ENCODE assay signal across 15 mouse cellular contexts in genomic region chr11:44538501-44539290, GRCm38 (mm10). TPM values are rescaled to one million over a fixed set of nuclear protein-coding genes. Genes with fewer than 3 reads are reported as not detected.
DNase-seq lines count a peak whose midpoint lies in the region; ATAC-seq lines count a peak whose summit lies in the region.
"Had no signal": no experiment of that assay in that cellular context is flagged by ENCODE, and none has a peak within 500 bp of the region (broad histone marks: within the 10 kb centered on the region; RNA-seq: fewer than 3 reads in every experiment).

No protein-coding gene starts in this region.

- H3K9ac ChIP-seq in liver, embryonic 12.5 days, result no peak overlapping the region
- H3K9ac ChIP-seq in liver, embryonic 11.5 days (ENCODE audit: low read depth, low read length), result no peak overlapping the region
- H3K9ac ChIP-seq in hindbrain, embryonic 12.5 days, result no peak overlapping the region
- H3K9ac ChIP-seq: forebrain, embryonic 15.5 days; liver, embryonic 14.5 days; midbrain, embryonic 15.5 days had no signal

- no peak for ATAC-seq in liver, embryonic 12.5 days
- ATAC-seq in liver, embryonic 11.5 days (replicated peaks; ENCODE audit: low FRiP score), result no peak
- peak; percentile 50 for ATAC-seq in common myeloid progenitor, adult 5-6 weeks (replicated peaks; ENCODE audit: low read depth, poor library complexity, severe bottlenecking)
- peak; percentile 52 for ATAC-seq in megakaryocyte progenitor cell, adult 5-6 weeks (replicated peaks; ENCODE audit: poor library complexity)
- no peak; the same call in 1 of the 2 replicates for ATAC-seq in monocyte, adult 5-6 weeks (replicated peaks; ENCODE audit: insufficient number of reproducible peaks, low FRiP score, low TSS enrichment, poor library complexity, severe bottlenecking)
- ATAC-seq in hindbrain, embryonic 12.5 days (ENCODE audit: low FRiP score), result no peak
- ATAC-seq: forebrain, embryonic 15.5 days; midbrain, embryonic 15.5 days had no signal

- DNase-seq in liver, embryonic 11.5 days (ENCODE audit: low spot score), result no peak
- no peak for DNase-seq in limb, embryonic 10.5 days (ENCODE audit: low spot score)
- no peak for DNase-seq in ovary, postnatal 14 days (ENCODE audit: low spot score)
- DNase-seq: adrenal gland, postnatal 36 days; cerebellum, adult 2 months; kidney, adult 9 months; right cerebral cortex, postnatal 14 days had no signal

- peaks cover 98% of the 10 kb centered on the region for H3K36me3 ChIP-seq in liver, embryonic 12.5 days
- peaks cover 36% of the 10 kb centered on the region for H3K36me3 ChIP-seq in liver, embryonic 11.5 days (ENCODE audit: control insufficient read depth, insufficient read depth, low read length)
- H3K36me3 ChIP-seq in limb, embryonic 10.5 days, result peaks cover 85% of the 10 kb centered on the region
- H3K36me3 ChIP-seq in hindbrain, embryonic 12.5 days, result peaks cover 45% of the 10 kb centered on the region

- peaks cover 52% of the 10 kb centered on the region for H3K4me1 ChIP-seq in liver, embryonic 12.5 days
- peaks cover 2% of the 10 kb centered on the region; the same call in 1 of the 2 replicates for H3K4me1 ChIP-seq in liver, embryonic 11.5 days (replicated peaks; ENCODE audit: control insufficient read depth, insufficient read depth, low read length)
- peaks cover 26% of the 10 kb centered on the region for H3K4me1 ChIP-seq in limb, embryonic 10.5 days
- H3K4me1 ChIP-seq in hindbrain, embryonic 12.5 days, result peaks cover 9% of the 10 kb centered on the region; the same call in 1 of the 2 replicates
- H3K4me1 ChIP-seq: forebrain, embryonic 15.5 days had no signal

- H3K4me3 ChIP-seq in liver, embryonic 12.5 days, result no peak overlapping the region
- no peak overlapping the region for H3K4me3 ChIP-seq in liver, embryonic 11.5 days (ENCODE audit: low read depth, low read length)
- H3K4me3 ChIP-seq in limb, embryonic 10.5 days, result no peak overlapping the region
- no peak overlapping the region for H3K4me3 ChIP-seq in hindbrain, embryonic 12.5 days
- H3K4me3 ChIP-seq: forebrain, embryonic 15.5 days; midbrain, embryonic 15.5 days had no signal

- H3K4me2 ChIP-seq in liver, embryonic 12.5 days, result no peak overlapping the region
- no peak overlapping the region for H3K4me2 ChIP-seq in liver, embryonic 11.5 days
- H3K4me2 ChIP-seq in hindbrain, embryonic 12.5 days (replicated peaks), result no peak overlapping the region
- H3K4me2 ChIP-seq: forebrain, embryonic 15.5 days; midbrain, embryonic 15.5 days had no signal

- H3K27me3 ChIP-seq in liver, embryonic 12.5 days (replicated peaks), result no peaks in the 10 kb centered on the region
- no peaks in the 10 kb centered on the region for H3K27me3 ChIP-seq in liver, embryonic 11.5 days (replicated peaks; ENCODE audit: control insufficient read depth, insufficient read depth, low read length)
- H3K27me3 ChIP-seq in limb, embryonic 10.5 days (ENCODE audit: low read depth, poor library complexity, severe bottlenecking), result no peaks in the 10 kb centered on the region
- H3K27me3 ChIP-seq in hindbrain, embryonic 12.5 days, result no peaks in the 10 kb centered on the region
- H3K27me3 ChIP-seq: forebrain, embryonic 15.5 days; midbrain, embryonic 15.5 days had no signal

- no peaks in the 10 kb centered on the region for H3K9me3 ChIP-seq in liver, embryonic 12.5 days (replicated peaks)
- no peaks in the 10 kb centered on the region for H3K9me3 ChIP-seq in liver, embryonic 11.5 days (ENCODE audit: control insufficient read depth, low read length)
- H3K9me3 ChIP-seq in limb, embryonic 10.5 days (replicated peaks), result no peaks in the 10 kb centered on the region
- H3K9me3 ChIP-seq in hindbrain, embryonic 12.5 days (replicated peaks), result no peaks in the 10 kb centered on the region
- H3K9me3 ChIP-seq: forebrain, embryonic 15.5 days; midbrain, embryonic 15.5 days had no signal

- 92% methylated on average over 10 of the region's 10 CpGs for WGBS in liver, embryonic 12.5 days (ENCODE audit: insufficient replicate concordance)
- WGBS in liver, embryonic 11.5 days, result 92% methylated on average over 10 of the region's 10 CpGs
- 91% methylated on average over 10 of the region's 10 CpGs for WGBS in limb, embryonic 10.5 days
- WGBS in hindbrain, embryonic 12.5 days, result 92% methylated on average over 10 of the region's 10 CpGs

- peak overlapping the region; percentile 1; the same call in 1 of the 2 replicates for H3K27ac ChIP-seq in liver, embryonic 12.5 days
- H3K27ac ChIP-seq in liver, embryonic 11.5 days (ENCODE audit: low read depth, low read length), result no peak overlapping the region
- peak overlapping the region; percentile 66 for H3K27ac ChIP-seq in limb, embryonic 10.5 days
- no peak overlapping the region for H3K27ac ChIP-seq in hindbrain, embryonic 12.5 days
- H3K27ac ChIP-seq: forebrain, embryonic 15.5 days; liver, embryonic 14.5 days; midbrain, embryonic 15.5 days had no signal

RNA-seq across cellular contexts. Expression of gene Rnf145, which starts 19.9 kb away (rescaled TPM):
- 64.7 and 71.1 TPM in 2 replicates for polyA plus RNA-seq in liver, embryonic 12.5 days (2016; fragmentation: Nextera tagmentation; extraction: Ambion mirVana)
- 74.4 and 76.3 TPM in 2 replicates for polyA plus RNA-seq in liver, embryonic 11.5 days (2014; fragmentation: Nextera tagmentation; extraction: Ambion mirVana)
- total RNA-seq in common myeloid progenitor, adult 5-6 weeks (2017), result 29.1 and 42.5 TPM in 2 replicates
- 76.7 and 89.2 TPM in 2 replicates for polyA plus RNA-seq in limb, embryonic 10.5 days (2016; fragmentation: Nextera tagmentation; extraction: Ambion mirVana)
- total RNA-seq in megakaryocyte progenitor cell, adult 5-6 weeks (2015), result 12.8 and 18.9 TPM in 2 replicates
- 20.7 and 24.9 TPM in 2 replicates for total RNA-seq in megakaryocyte progenitor cell, adult 5-6 weeks (2017)
- 56.7 to 93.5 TPM (median 62.8 TPM) in 3 replicates for total RNA-seq in monocyte, adult 5-6 weeks (2017)
- polyA plus RNA-seq in hindbrain, embryonic 12.5 days (2016; fragmentation: Nextera tagmentation; extraction: Ambion mirVana), result 131 and 140 TPM in 2 replicates

Comparison
In these comparisons a context has a peak if more than half of its experiments do, and no peak if none do; other contexts are left out.
1. H3K27ac ChIP-seq: peak in liver, embryonic 12.5 days (single experiment) and limb, embryonic 10.5 days (single experiment); none in liver, embryonic 11.5 days (single experiment) and hindbrain, embryonic 12.5 days (single experiment).
2. ATAC-seq: peak in common myeloid progenitor, adult 5-6 weeks (single experiment) and megakaryocyte progenitor cell, adult 5-6 weeks (single experiment); none in liver, embryonic 12.5 days (single experiment), liver, embryonic 11.5 days (single experiment), monocyte, adult 5-6 weeks (single experiment) and hindbrain, embryonic 12.5 days (single experiment).